Mouse (Mus musculus): ENCODE results near the gene Nkg7. TPM values are rescaled to one million over a fixed set of nuclear protein-coding genes. Genes with fewer than 3 reads are reported as not detected.

The Nkg7 gene
- polyA plus RNA-seq, 2 experiments: 0.68 to 1.7 TPM

DNA sequence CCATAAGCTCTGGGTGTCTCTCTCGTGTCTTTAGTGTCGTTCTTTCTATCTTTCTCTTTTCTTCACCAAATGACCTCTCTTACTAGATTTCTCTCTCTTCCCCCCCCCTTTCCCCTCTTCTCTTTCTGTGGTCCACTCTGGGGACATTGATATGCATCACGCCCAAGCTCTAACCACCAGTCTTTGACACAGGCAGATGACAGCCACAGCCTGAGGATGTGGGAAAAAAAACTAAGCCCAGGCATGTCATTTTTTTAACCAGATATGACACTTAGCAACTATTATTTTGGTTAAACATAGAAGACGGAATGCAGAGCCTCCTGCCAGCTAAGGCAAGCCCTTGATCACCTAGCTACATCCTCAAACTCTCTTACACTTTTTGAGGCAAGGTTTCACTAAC is 1.7 kb downstream of the Nkg7 start:
- no peak for ATAC-seq (ENCODE audit: low FRiP score, low read depth)
- Histone ChIP-seq H3K27me3 (ENCODE audit: control insufficient read depth, insufficient read depth, low read length) (no peaks in the 10 kb centered on the region), H3K27ac (replicated peaks; ENCODE audit: low read depth, low read length) (no peak overlapping the region), H3K9me3 (ENCODE audit: control insufficient read depth, low read length) (no peaks in the 10 kb centered on the region), H3K4me2 (replicated peaks; ENCODE audit: low read depth, low read length, severe bottlenecking) (no peak overlapping the region), H3K4me1 (ENCODE audit: control insufficient read depth, insufficient read depth, low read length) (peaks cover 10% of the 10 kb centered on the region), H3K4me3 (replicated peaks; ENCODE audit: low read length) (no peak overlapping the region), H3K9ac (ENCODE audit: low read depth, low read length, severe bottlenecking) (no peak overlapping the region), H3K36me3 (ENCODE audit: control insufficient read depth, insufficient read depth, low read length) (no peaks in the 10 kb centered on the region)
- DNase-seq (ENCODE audit: low spot score): no peak
- 82% methylated on average over 4 of the region's 4 CpGs for WGBS
- no peak for TF ChIP-seq POLR2A (IDR thresholded peaks at IDR 0.05; ENCODE audit: borderline replicate concordance, extremely low read depth, insufficient read depth, insufficient read length)

DNA sequence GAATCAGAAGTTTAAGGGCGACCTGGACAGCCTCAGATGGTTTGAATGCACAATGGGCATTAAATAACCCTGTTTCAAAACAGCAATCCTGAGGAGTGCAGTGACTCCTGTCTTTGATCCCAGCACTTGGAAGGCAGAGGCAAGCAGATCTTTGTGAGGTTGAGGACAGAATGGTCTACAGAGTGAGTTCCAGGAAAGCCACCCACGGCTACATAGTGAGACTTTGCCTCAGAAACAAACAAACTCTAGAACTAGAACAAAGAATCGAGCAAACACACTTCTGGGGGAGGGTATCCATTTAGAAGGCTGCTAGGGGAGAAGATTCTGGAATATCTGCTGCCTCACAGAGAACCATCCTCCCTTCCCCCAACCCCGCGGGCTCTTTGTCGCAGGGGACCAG is 3.6 kb downstream of the Nkg7 start, which contains the start of gene Cldnd2:
Cldnd2 (plus strand) TSS at position 301 of the 400 bp plus-strand sequence.
- WGBS: 83% methylated on average over 6 of the region's 6 CpGs
- Histone ChIP-seq H3K27ac (replicated peaks; ENCODE audit: low read depth, low read length) (no peak within 1 kb of the TSS), H3K27me3 (ENCODE audit: control insufficient read depth, insufficient read depth, low read length) (no peaks in the 10 kb centered on the region), H3K4me2 (replicated peaks; ENCODE audit: low read depth, low read length, severe bottlenecking) (no peak within 1 kb of the TSS), H3K9me3 (ENCODE audit: control insufficient read depth, low read length) (no peaks in the 10 kb centered on the region), H3K4me3 (replicated peaks; ENCODE audit: low read length) (no peak within 1 kb of the TSS), H3K9ac (ENCODE audit: low read depth, low read length, severe bottlenecking) (no peak within 1 kb of the TSS), H3K4me1 (ENCODE audit: control insufficient read depth, insufficient read depth, low read length) (peaks cover 19% of the 10 kb centered on the region), H3K36me3 (ENCODE audit: control insufficient read depth, insufficient read depth, low read length) (no peaks in the 10 kb centered on the region)
- TF ChIP-seq POLR2A (IDR thresholded peaks at IDR 0.05; ENCODE audit: borderline replicate concordance, extremely low read depth, insufficient read depth, insufficient read length): no peak
- ATAC-seq (ENCODE audit: low FRiP score, low read depth) (no peak), DNase-seq (ENCODE audit: low spot score) (no peak)

DNA sequence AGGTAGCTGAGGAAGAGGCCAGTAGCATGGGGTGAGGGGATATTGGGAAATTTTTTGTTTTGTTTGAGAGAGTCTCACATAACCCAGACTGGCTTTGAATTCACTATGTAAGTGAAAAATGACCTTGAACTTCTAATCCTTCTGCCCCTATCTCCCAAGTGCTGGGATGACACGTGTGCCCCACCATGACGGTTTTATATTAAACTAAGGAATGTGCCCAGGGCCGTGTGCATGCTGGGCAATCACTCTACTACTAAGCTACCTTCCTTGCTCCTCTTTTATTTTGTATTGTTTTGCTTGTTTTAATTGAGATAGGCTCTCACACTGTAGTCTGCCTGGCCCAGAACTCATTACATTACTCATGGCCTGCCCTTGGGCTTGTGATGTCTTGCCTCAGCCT is 4.2 kb downstream of the Nkg7 start:
- Histone ChIP-seq H3K4me2 (replicated peaks; ENCODE audit: low read depth, low read length, severe bottlenecking) (no peak overlapping the region), H3K27ac (replicated peaks; ENCODE audit: low read depth, low read length) (no peak overlapping the region), H3K4me3 (replicated peaks; ENCODE audit: low read length) (no peak overlapping the region), H3K27me3 (ENCODE audit: control insufficient read depth, insufficient read depth, low read length) (no peaks in the 10 kb centered on the region), H3K9ac (ENCODE audit: low read depth, low read length, severe bottlenecking) (no peak overlapping the region), H3K4me1 (ENCODE audit: control insufficient read depth, insufficient read depth, low read length) (peaks cover 19% of the 10 kb centered on the region), H3K9me3 (ENCODE audit: control insufficient read depth, low read length) (no peaks in the 10 kb centered on the region), H3K36me3 (ENCODE audit: control insufficient read depth, insufficient read depth, low read length) (no peaks in the 10 kb centered on the region)
- 80% methylated on average over 3 of the region's 3 CpGs for WGBS
- TF ChIP-seq POLR2A (IDR thresholded peaks at IDR 0.05; ENCODE audit: borderline replicate concordance, extremely low read depth, insufficient read depth, insufficient read length): no peak
- no peak for ATAC-seq (ENCODE audit: low FRiP score, low read depth)
- DNase-seq (ENCODE audit: low spot score): no peak

DNA sequence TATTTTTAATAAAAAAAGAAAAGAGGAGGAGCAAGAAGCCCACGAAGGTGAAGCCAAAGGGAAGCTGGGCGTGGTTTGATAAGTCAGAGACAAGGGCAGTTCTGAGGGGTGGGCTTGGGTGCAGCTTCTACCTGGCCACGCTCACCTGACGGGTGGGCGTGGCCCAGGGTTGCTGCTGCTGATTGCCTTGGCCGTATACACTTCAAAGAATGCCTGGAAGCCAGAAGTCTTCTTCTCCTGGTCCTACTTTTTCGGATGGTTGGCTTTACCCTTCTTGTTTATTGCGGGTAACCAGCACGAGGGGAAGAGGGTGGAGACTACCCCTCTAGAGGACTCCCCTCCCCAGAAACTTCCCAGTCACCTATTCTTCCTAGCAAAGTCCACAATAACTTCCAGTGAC is 5.8 kb downstream of the Nkg7 start:
- peaks cover 20% of the 10 kb centered on the region for H3K4me1 ChIP-seq (ENCODE audit: control insufficient read depth, insufficient read depth, low read length)
- H3K4me2 ChIP-seq (replicated peaks; ENCODE audit: low read depth, low read length, severe bottlenecking): peak overlapping the region; percentile 75
- peak overlapping the region; percentile 65 for H3K9ac ChIP-seq (ENCODE audit: low read depth, low read length, severe bottlenecking)
- no peak for ATAC-seq (ENCODE audit: low FRiP score, low read depth)
- H3K36me3 ChIP-seq (ENCODE audit: control insufficient read depth, insufficient read depth, low read length): no peaks in the 10 kb centered on the region
- no peaks in the 10 kb centered on the region for H3K9me3 ChIP-seq (ENCODE audit: control insufficient read depth, low read length)
- DNase-seq (ENCODE audit: low spot score): no peak
- WGBS: 10% methylated on average over 9 of the region's 9 CpGs
- peak overlapping the region; percentile 93 for H3K27ac ChIP-seq (replicated peaks; ENCODE audit: low read depth, low read length)
- peak overlapping the region; percentile 46 for H3K4me3 ChIP-seq (replicated peaks; ENCODE audit: low read length)
- no peak for TF ChIP-seq POLR2A (IDR thresholded peaks at IDR 0.05; ENCODE audit: borderline replicate concordance, extremely low read depth, insufficient read depth, insufficient read length)
- H3K27me3 ChIP-seq (ENCODE audit: control insufficient read depth, insufficient read depth, low read length): no peaks in the 10 kb centered on the region

DNA sequence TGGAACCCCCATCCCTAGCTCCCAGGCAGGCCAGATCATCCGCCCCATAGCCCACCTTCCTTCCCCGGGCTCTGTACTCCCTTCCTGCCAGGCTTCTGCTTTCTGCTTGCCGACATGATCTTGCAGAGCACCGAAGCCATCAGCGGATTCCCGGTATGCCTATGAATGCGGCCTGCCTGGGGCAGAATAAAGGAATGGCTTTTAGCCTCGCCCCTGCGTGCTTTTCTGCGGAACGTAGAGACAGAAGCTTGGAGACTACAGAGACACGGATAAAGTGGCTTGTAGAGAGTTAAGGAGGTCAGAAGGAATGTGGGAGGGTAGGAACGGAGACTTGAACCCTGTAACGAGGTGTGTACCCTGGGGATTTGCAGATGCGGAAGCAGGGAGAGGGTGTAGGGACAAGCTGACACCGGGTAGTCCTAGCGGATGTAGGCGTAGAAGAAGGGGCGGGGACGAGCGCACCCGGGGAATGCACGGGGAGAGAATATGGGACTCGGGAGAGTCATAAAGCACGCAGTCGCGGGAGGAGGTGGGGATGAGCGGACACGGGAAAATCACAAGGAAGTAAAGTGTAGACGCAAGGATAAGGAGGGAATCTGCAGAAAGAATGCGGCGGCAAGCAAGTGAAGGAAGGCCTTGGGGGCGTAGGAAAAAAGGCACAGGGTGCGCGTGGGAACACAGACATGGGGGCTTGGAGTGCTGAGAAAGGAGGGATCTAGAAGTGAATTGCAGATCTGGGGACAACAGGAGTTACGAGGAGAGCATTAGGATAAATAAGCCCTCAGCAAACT is 6.4 kb downstream of the Nkg7 start:
- peak overlapping the region; percentile 65 for H3K9ac ChIP-seq (ENCODE audit: low read depth, low read length, severe bottlenecking)
- peaks cover 22% of the 10 kb centered on the region for H3K4me1 ChIP-seq (ENCODE audit: control insufficient read depth, insufficient read depth, low read length)
- peak overlapping the region; percentile 46 for H3K4me3 ChIP-seq (replicated peaks; ENCODE audit: low read length)
- ATAC-seq (ENCODE audit: low FRiP score, low read depth) (peak; percentile 87), DNase-seq (ENCODE audit: low spot score) (peak; percentile 61)
- WGBS: under 1% methylated on average over 36 of the region's 36 CpGs
- peak; percentile 43; the same call in 1 of the 2 replicates for TF ChIP-seq POLR2A (IDR thresholded peaks at IDR 0.05; ENCODE audit: borderline replicate concordance, extremely low read depth, insufficient read depth, insufficient read length)
- peak overlapping the region; percentile 93 for H3K27ac ChIP-seq (replicated peaks; ENCODE audit: low read depth, low read length)
- no peaks in the 10 kb centered on the region for H3K27me3 ChIP-seq (ENCODE audit: control insufficient read depth, insufficient read depth, low read length)
- H3K4me2 ChIP-seq (replicated peaks; ENCODE audit: low read depth, low read length, severe bottlenecking): peak overlapping the region; percentile 75
- no peaks in the 10 kb centered on the region for H3K36me3 ChIP-seq (ENCODE audit: control insufficient read depth, insufficient read depth, low read length)
- no peaks in the 10 kb centered on the region for H3K9me3 ChIP-seq (ENCODE audit: control insufficient read depth, low read length)

All from limb, embryonic 14.5 days (tissue).